Mouse (Mus musculus): ENCODE measurements around the gene Elmod2.

DNA sequence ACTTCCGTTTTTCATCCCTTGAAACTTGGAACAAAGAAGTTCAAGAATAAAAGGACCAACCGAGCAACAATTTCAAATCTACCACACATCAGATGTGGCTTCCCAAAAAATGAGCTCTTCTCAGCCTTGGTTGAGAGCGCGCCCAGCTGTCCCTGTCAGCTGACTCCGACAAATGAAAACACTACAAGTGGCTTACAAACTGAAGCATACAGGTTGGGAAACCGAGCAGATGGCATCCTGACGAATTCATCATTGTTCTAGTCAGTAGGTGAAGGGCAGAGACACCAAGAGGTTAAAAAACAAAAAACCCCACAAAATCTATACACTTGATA is 753 bp downstream of the Elmod2 start:
- TF ChIP-seq POLR2A (IDR thresholded peaks at IDR 0.05; ENCODE audit: low read depth, low read length): no peak
- no peak for TF ChIP-seq CTCF (IDR thresholded peaks at IDR 0.05; ENCODE audit: extremely low read depth, insufficient read length, insufficient replicate concordance, low read depth, low read length)

All from small intestine, adult 2 months (tissue).